ENCODE assay signal across 15 mouse cellular contexts in the genomic region with DNA sequence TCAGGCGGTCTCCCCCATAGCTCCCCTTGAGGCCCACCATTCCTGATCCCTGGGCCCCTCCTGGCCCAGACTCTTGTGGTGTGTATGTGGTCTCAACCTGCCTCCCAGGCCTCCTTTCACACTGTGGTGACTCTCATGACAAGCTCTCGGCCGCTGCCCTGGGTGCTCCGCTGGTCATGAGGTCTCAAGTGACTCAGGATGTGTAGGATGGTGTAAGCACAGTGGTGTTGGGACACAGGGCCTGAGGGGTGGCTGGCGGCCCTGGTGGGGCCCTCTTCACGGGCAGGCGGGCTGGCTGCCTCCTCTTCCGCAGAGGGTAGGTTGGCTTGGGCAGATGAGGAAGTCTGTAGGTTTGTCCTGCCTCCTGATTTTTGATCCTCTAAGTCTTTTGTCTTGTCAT.
DNase-seq lines count a peak whose midpoint lies in the region.
"Had no signal": no experiment of that assay in that cellular context is flagged by ENCODE, and none has a peak within 500 bp of the region (broad histone marks: within the 10 kb centered on the region; RNA-seq: fewer than 3 reads in every experiment).

No protein-coding gene starts in this region.

- intact Hi-C loops in heart, postnatal 10 days (cut with DNase I) = no loop called here

- H3K27ac ChIP-seq in embryonic facial prominence, embryonic 10.5 days (replicated peaks) = peak overlapping the region; percentile 35; the same call in 1 of the 2 replicates
- H3K27ac ChIP-seq in forebrain, embryonic 10.5 days = no peak overlapping the region; the same call in 1 of the 2 replicates
- H3K27ac ChIP-seq: embryonic facial prominence, embryonic 15.5 days; limb, embryonic 13.5 days; midbrain, embryonic 12.5 days had no signal

- H3K4me1 ChIP-seq in embryonic facial prominence, embryonic 10.5 days = 0 out of 2 replicates have a peak, but pooled peaks cover 3% of the 10 kb centered on the region
- H3K4me1 ChIP-seq in forebrain, embryonic 10.5 days = 0 out of 2 replicates have a peak, but pooled peaks cover 2% of the 10 kb centered on the region
- H3K4me1 ChIP-seq: embryonic facial prominence, embryonic 15.5 days; limb, embryonic 13.5 days; midbrain, embryonic 12.5 days had no signal

- H3K4me3 ChIP-seq in embryonic facial prominence, embryonic 10.5 days = no peak overlapping the region
- no peak overlapping the region for H3K4me3 ChIP-seq in forebrain, embryonic 10.5 days
- H3K4me3 ChIP-seq: embryonic facial prominence, embryonic 15.5 days; limb, embryonic 13.5 days; midbrain, embryonic 12.5 days had no signal

- DNase-seq in spleen, postnatal 4 days (ENCODE audit: low spot score in 2 of 2) = peak; percentile 51 to 73
- DNase-seq in spleen, adult 18-20 months = no peak
- DNase-seq in embryonic facial prominence, embryonic 10.5 days (ENCODE audit: low spot score) = no peak
- peak; percentile 11 for DNase-seq in lung, postnatal 14 days
- DNase-seq in MN1 (ENCODE audit: low spot score) = no peak
- no peak for DNase-seq in forebrain, embryonic 10.5 days (ENCODE audit: extremely low spot score, low spot score)
- no peak for DNase-seq in heart, postnatal 10 days
- DNase-seq: cerebellum, adult 9-10 months; heart, adult 11 months; heart, postnatal 4 days; kidney, adult 8-10 months; right cerebral cortex, adult 18-20 months had no signal

- 90% methylated on average over 8 of the region's 8 CpGs for WGBS in embryonic facial prominence, embryonic 10.5 days
- 86% methylated on average over 8 of the region's 8 CpGs for WGBS in forebrain, embryonic 10.5 days

- no peaks in the 10 kb centered on the region for H3K9me3 ChIP-seq in embryonic facial prominence, embryonic 10.5 days
- H3K9me3 ChIP-seq in forebrain, embryonic 10.5 days = no peaks in the 10 kb centered on the region
- H3K9me3 ChIP-seq: embryonic facial prominence, embryonic 15.5 days; limb, embryonic 13.5 days; midbrain, embryonic 12.5 days had no signal

- H3K36me3 ChIP-seq in embryonic facial prominence, embryonic 10.5 days (replicated peaks) = no peaks in the 10 kb centered on the region
- H3K36me3 ChIP-seq in forebrain, embryonic 10.5 days (replicated peaks) = no peaks in the 10 kb centered on the region
- H3K36me3 ChIP-seq: embryonic facial prominence, embryonic 15.5 days; limb, embryonic 13.5 days; midbrain, embryonic 12.5 days had no signal

- H3K27me3 ChIP-seq in embryonic facial prominence, embryonic 10.5 days (replicated peaks; ENCODE audit: low read depth, poor library complexity, severe bottlenecking) = no peaks in the 10 kb centered on the region
- H3K27me3 ChIP-seq in forebrain, embryonic 10.5 days (ENCODE audit: poor library complexity, severe bottlenecking) = no peaks in the 10 kb centered on the region
- H3K27me3 ChIP-seq: embryonic facial prominence, embryonic 15.5 days; limb, embryonic 13.5 days; midbrain, embryonic 12.5 days had no signal

Comparison
In these comparisons a context has a peak if more than half of its experiments do, and no peak if none do; other contexts are left out.
1. DNase-seq: peak in spleen, postnatal 4 days (2 of 2) and lung, postnatal 14 days (single experiment); none in spleen, adult 18-20 months (0 of 2), embryonic facial prominence, embryonic 10.5 days (single experiment), MN1 (single experiment), forebrain, embryonic 10.5 days (single experiment) and heart, postnatal 10 days (0 of 2).